Comparison of ENCODE assay signal across 12 mouse cellular contexts in genomic region chr7:30306083-30306779, GRCm38 (mm10). TPM values are rescaled to one million over a fixed set of nuclear protein-coding genes. Genes with fewer than 3 reads are reported as not detected.
A peak's percentile ranks its signal among the peaks of the same experiment; 100 is the strongest.
DNase-seq lines count a peak whose midpoint lies in the region; ATAC-seq and TF ChIP-seq lines count a peak whose summit lies in the region.
"Had no signal": no experiment of that assay in that cellular context is flagged by ENCODE, and none has a peak within 500 bp of the region (broad histone marks: within the 10 kb centered on the region; RNA-seq: fewer than 3 reads in every experiment).

No protein-coding gene starts in this region.

- no peak overlapping the region for H3K27ac ChIP-seq in embryonic facial prominence, embryonic 11.5 days (replicated peaks; ENCODE audit: low read depth, low read length)
- no peak overlapping the region for H3K27ac ChIP-seq in embryonic facial prominence, embryonic 10.5 days (replicated peaks)
- H3K27ac ChIP-seq in layer of hippocampus, adult 2 months = no peak overlapping the region

- H3K27me3 ChIP-seq in embryonic facial prominence, embryonic 11.5 days (ENCODE audit: control insufficient read depth, insufficient read depth, low read length) = no peaks in the 10 kb centered on the region
- no peaks in the 10 kb centered on the region for H3K27me3 ChIP-seq in embryonic facial prominence, embryonic 10.5 days (replicated peaks; ENCODE audit: low read depth, poor library complexity, severe bottlenecking)

- H3K9ac ChIP-seq in embryonic facial prominence, embryonic 11.5 days (replicated peaks; ENCODE audit: low read length) = no peak overlapping the region

- no peaks in the 10 kb centered on the region for H3K4me1 ChIP-seq in embryonic facial prominence, embryonic 11.5 days (ENCODE audit: control insufficient read depth, insufficient read depth, low read length)
- H3K4me1 ChIP-seq in embryonic facial prominence, embryonic 10.5 days = peaks cover 19% of the 10 kb centered on the region

- peak; percentile 76 for TF ChIP-seq CTCF in layer of hippocampus, adult 2 months (conservative IDR thresholded peaks at IDR 0.05)

- peaks cover 16% of the 10 kb centered on the region for H3K36me3 ChIP-seq in embryonic facial prominence, embryonic 11.5 days (replicated peaks; ENCODE audit: control insufficient read depth, insufficient read depth, low read depth, low read length)
- peaks cover 67% of the 10 kb centered on the region for H3K36me3 ChIP-seq in embryonic facial prominence, embryonic 10.5 days (replicated peaks)

- H3K9me3 ChIP-seq in embryonic facial prominence, embryonic 11.5 days (replicated peaks; ENCODE audit: control insufficient read depth, low read length) = no peaks in the 10 kb centered on the region
- peaks cover 4% of the 10 kb centered on the region; the same call in 1 of the 2 replicates for H3K9me3 ChIP-seq in embryonic facial prominence, embryonic 10.5 days

- no peak overlapping the region for H3K4me2 ChIP-seq in embryonic facial prominence, embryonic 11.5 days (ENCODE audit: low read depth, low read length)
- H3K4me2 ChIP-seq: heart, embryonic 11.5 days had no signal

- 89% methylated on average over 16 of the region's 16 CpGs for WGBS in embryonic facial prominence, embryonic 11.5 days
- whole genome bisulfite sequencing in embryonic facial prominence, embryonic 10.5 days = 90% methylated on average over 16 of the region's 16 CpGs

- peak; percentile 27 for DNase-seq in embryonic facial prominence, embryonic 11.5 days (ENCODE audit: low spot score)
- DNase-seq in embryonic facial prominence, embryonic 10.5 days (ENCODE audit: low spot score) = no peak
- DNase-seq in layer of hippocampus, adult 2 months (ENCODE audit: low spot score in 2 of 2) = no peak
- no peak for DNase-seq in layer of hippocampus, adult 9-10 months (ENCODE audit: low spot score)
- DNase-seq in 3T3-L1 (ENCODE audit: low read depth, low spot score) = peak; percentile 56
- DNase-seq in T-cell, adult 2 months (ENCODE audit: low spot score) = peak; percentile 20
- DNase-seq in gastrocnemius, postnatal 10 days = no peak
- DNase-seq: adrenal gland, postnatal 14 days; cerebellum, adult 9-11 months had no signal

- no peak for ATAC-seq in embryonic facial prominence, embryonic 11.5 days (replicated peaks; ENCODE audit: insufficient number of reproducible peaks, low FRiP score, low TSS enrichment, low read depth)
- no peak for ATAC-seq in granulocyte monocyte progenitor cell, adult 5-6 weeks (replicated peaks; ENCODE audit: poor library complexity, severe bottlenecking)

- H3K4me3 ChIP-seq in embryonic facial prominence, embryonic 11.5 days (ENCODE audit: low read depth, low read length) = no peak overlapping the region
- H3K4me3 ChIP-seq in embryonic facial prominence, embryonic 10.5 days = no peak overlapping the region
- no peak overlapping the region for H3K4me3 ChIP-seq in layer of hippocampus, adult 2 months

RNA-seq across cellular contexts. Expression of gene Alkbh6, which starts 2.3 kb away (rescaled TPM):
- 80.7 and 92.0 TPM in 2 replicates for polyA plus RNA-seq in embryonic facial prominence, embryonic 11.5 days (2014; fragmentation: Nextera tagmentation; extraction: Ambion mirVana)
- 95.5 and 97.0 TPM in 2 replicates for polyA plus RNA-seq in embryonic facial prominence, embryonic 10.5 days (2016; fragmentation: Nextera tagmentation; extraction: Ambion mirVana)
- total RNA-seq in layer of hippocampus, adult 2 months (2021) = 10 to 100 TPM; 50.8 to 51.8 TPM
- total RNA-seq in granulocyte monocyte progenitor cell, adult 5-6 weeks (2014; fragmentation: Nextera tagmentation) = 32.6 and 33.3 TPM in 2 replicates
- 30.1 and 35.5 TPM in 2 replicates for total RNA-seq in granulocyte monocyte progenitor cell, adult 5-6 weeks (2017)
- total RNA-seq in gastrocnemius, postnatal 10 days (2021) = 10 to 100 TPM; 18.3 to 18.6 TPM

RNA-seq across cellular contexts. Expression of gene Syne4, which starts 8.4 kb away (rescaled TPM):
- polyA plus RNA-seq in embryonic facial prominence, embryonic 11.5 days (2014; fragmentation: Nextera tagmentation; extraction: Ambion mirVana) = 34.5 and 44.5 TPM in 2 replicates
- polyA plus RNA-seq in embryonic facial prominence, embryonic 10.5 days (2016; fragmentation: Nextera tagmentation; extraction: Ambion mirVana) = 51.1 and 65.6 TPM in 2 replicates
- 10 to 100 TPM in 1 of 2 experiments, 1 to 10 TPM in 1; 9.4 to 14.2 TPM for total RNA-seq in layer of hippocampus, adult 2 months (2021)
- total RNA-seq in granulocyte monocyte progenitor cell, adult 5-6 weeks (2014; fragmentation: Nextera tagmentation) = 6.3 and 8.7 TPM in 2 replicates
- 0.99 TPM in 1 of 2 replicates, not detected in the other for total RNA-seq in granulocyte monocyte progenitor cell, adult 5-6 weeks (2017)
- 1 to 10 TPM; 1.8 TPM for total RNA-seq in gastrocnemius, postnatal 10 days (2021)

RNA-seq across cellular contexts. Expression of gene Clip3, which starts 14.7 kb away (rescaled TPM):
- polyA plus RNA-seq in embryonic facial prominence, embryonic 11.5 days (2014; fragmentation: Nextera tagmentation; extraction: Ambion mirVana) = 52.5 and 70.5 TPM in 2 replicates
- polyA plus RNA-seq in embryonic facial prominence, embryonic 10.5 days (2016; fragmentation: Nextera tagmentation; extraction: Ambion mirVana) = 53.0 and 53.4 TPM in 2 replicates
- 100 to 1,000 TPM; 453 to 474 TPM for total RNA-seq in layer of hippocampus, adult 2 months (2021)
- total RNA-seq in granulocyte monocyte progenitor cell, adult 5-6 weeks (2014; fragmentation: Nextera tagmentation) = not detected in 2 replicates
- total RNA-seq in granulocyte monocyte progenitor cell, adult 5-6 weeks (2017) = not detected in 2 replicates
- total RNA-seq in gastrocnemius, postnatal 10 days (2021) = 10 to 100 TPM; 22.2 to 26.5 TPM

RNA-seq across cellular contexts. Expression of gene E130208F15Rik, which starts 15.3 kb away (rescaled TPM):
- 1.4 TPM in 1 of 2 replicates, not detected in the other for polyA plus RNA-seq in embryonic facial prominence, embryonic 11.5 days (2014; fragmentation: Nextera tagmentation; extraction: Ambion mirVana)
- 2.1 TPM in 2 replicates for polyA plus RNA-seq in embryonic facial prominence, embryonic 10.5 days (2016; fragmentation: Nextera tagmentation; extraction: Ambion mirVana)
- under 1 TPM; 0.41 to 0.81 TPM for total RNA-seq in layer of hippocampus, adult 2 months (2021)
- total RNA-seq in granulocyte monocyte progenitor cell, adult 5-6 weeks (2014; fragmentation: Nextera tagmentation) = 0.60 TPM in 1 of 2 replicates, not detected in the other
- 1.6 and 2.5 TPM in 2 replicates for total RNA-seq in granulocyte monocyte progenitor cell, adult 5-6 weeks (2017)
- total RNA-seq in gastrocnemius, postnatal 10 days (2021) = 1 to 10 TPM; 1.0 to 1.2 TPM
- polyA plus RNA-seq: heart, embryonic 11.5 days; kidney, embryonic 14.5 days had no signal

RNA-seq across cellular contexts. Expression of gene Sdhaf1, which starts 17.5 kb away (rescaled TPM):
- polyA plus RNA-seq in embryonic facial prominence, embryonic 11.5 days (2014; fragmentation: Nextera tagmentation; extraction: Ambion mirVana) = 24.4 and 25.0 TPM in 2 replicates
- polyA plus RNA-seq in embryonic facial prominence, embryonic 10.5 days (2016; fragmentation: Nextera tagmentation; extraction: Ambion mirVana) = 17.5 and 17.8 TPM in 2 replicates
- total RNA-seq in layer of hippocampus, adult 2 months (2021) = 1 to 10 TPM; 6.7 to 7.3 TPM
- 10.5 and 11.8 TPM in 2 replicates for total RNA-seq in granulocyte monocyte progenitor cell, adult 5-6 weeks (2014; fragmentation: Nextera tagmentation)
- 7.8 and 12.9 TPM in 2 replicates for total RNA-seq in granulocyte monocyte progenitor cell, adult 5-6 weeks (2017)
- 10 to 100 TPM; 10.3 to 11.5 TPM for total RNA-seq in gastrocnemius, postnatal 10 days (2021)

Comparison
In these comparisons a context has a peak if more than half of its experiments do, and no peak if none do; other contexts are left out.
1. DNase-seq: peak in embryonic facial prominence, embryonic 11.5 days (single experiment), 3T3-L1 (single experiment) and T-cell, adult 2 months (single experiment); none in embryonic facial prominence, embryonic 10.5 days (single experiment), layer of hippocampus, adult 2 months (0 of 2), layer of hippocampus, adult 9-10 months (single experiment) and gastrocnemius, postnatal 10 days (single experiment).
2. RNA of gene Clip3, which starts 14.7 kb away (total RNA-seq): 453 to 474 TPM in layer of hippocampus, adult 2 months and 22.2 to 26.5 TPM in gastrocnemius, postnatal 10 days; not detected in granulocyte monocyte progenitor cell, adult 5-6 weeks; every median in the first group is over 10 times any median in the second.